Mouse (Mus musculus) liver, embryonic 15.5 days (tissue): ENCODE results near the gene Cacna1g. TPM values are rescaled to one million over a fixed set of nuclear protein-coding genes. Genes with fewer than 3 reads are reported as not detected.

Experiments
- ATAC-seq: fragments of 200-750 bp; cut with Nextera tagmentation; 2 replicates; pipeline ENCODE4 v1.8.0; 2017; ENCODE audit warnings: moderate number of reproducible peaks, mild to moderate bottlenecking, moderate library complexity; ENCODE audit not compliant: insufficient read depth
- H3K27ac ChIP-seq: fragments of 300-500 bp; sonication (generic); replicated peaks from 2 replicates; pipeline ENCODE4 v1.5.1; 2015; ENCODE audit warnings: mild to moderate bottlenecking, inconsistent platforms
- H3K27me3 ChIP-seq: fragments of 300-500 bp; sonication (generic); 2 replicates; pipeline ENCODE4 v1.6.1; 2015; ENCODE audit warnings: mild to moderate bottlenecking, inconsistent platforms
- H3K36me3 ChIP-seq: fragments of 300-500 bp; sonication (generic); replicated peaks from 2 replicates; pipeline ENCODE4 v1.6.1; 2015; ENCODE audit warnings: moderate library complexity, mild to moderate bottlenecking, inconsistent platforms
- H3K4me1 ChIP-seq: fragments of 300-500 bp; sonication (generic); replicated peaks from 2 replicates; pipeline ENCODE4 v1.6.1; 2015; ENCODE audit warnings: inconsistent platforms
- H3K4me2 ChIP-seq: fragments of 300-500 bp; sonication (generic); 2 replicates; pipeline ENCODE4 v1.6.1; 2015; ENCODE audit warnings: moderate library complexity, mild to moderate bottlenecking, inconsistent platforms
- H3K4me3 ChIP-seq: fragments of 300-500 bp; sonication (generic); replicated peaks from 2 replicates; pipeline ENCODE4 v1.5.1; 2015; ENCODE audit warnings: mild to moderate bottlenecking, inconsistent platforms
- H3K9ac ChIP-seq: fragments of 300-500 bp; sonication (generic); 2 replicates; pipeline ENCODE4 v1.6.1; 2015; ENCODE audit warnings: moderate library complexity, mild to moderate bottlenecking, inconsistent platforms
- H3K9me3 ChIP-seq: fragments of 300-500 bp; sonication (generic); replicated peaks from 2 replicates; pipeline ENCODE4 v1.6.1; 2016; ENCODE audit warnings: inconsistent platforms
- WGBS: fragments of 180-500 bp; shearing (Covaris S2); methylation state at CpG from one replicate; pipeline ENCODE4 v1.1.7; 2015; ENCODE audit warnings: mixed read lengths; ENCODE audit not compliant: insufficient replicate concordance; 5-methylcytosine and 5-hydroxymethylcytosine counted together
- polyA plus RNA-seq: library from polyadenylated mRNA; unstranded; fragments of >200 nt; fragmentation: Nextera tagmentation; extraction: Ambion mirVana; gene quantifications from 2 replicates; pipeline ENCODE4 v1.2.1, GENCODE M21; 2015

Gene Cacna1g
- polyA plus RNA-seq, 1 experiment from 2014 or later = 2.3 TPM

GRCm38 (mm10) chr11:94491749-94492099 lies 17.7 kb upstream of the Cacna1g start:
- Histone ChIP-seq H3K9ac (no peak overlapping the region), H3K4me1 (peaks cover 4% of the 10 kb centered on the region; the same call in 1 of the 2 replicates), H3K27ac (no peak overlapping the region), H3K4me2 (peak overlapping the region; percentile 62; the same call in 1 of the 2 replicates), H3K9me3 (no peaks in the 10 kb centered on the region), H3K4me3 (no peak overlapping the region; the same call in 1 of the 2 replicates), H3K36me3 (no peaks in the 10 kb centered on the region), H3K27me3 (peaks cover 74% of the 10 kb centered on the region)
- no peak for ATAC-seq
- 37% methylated on average over 7 of the region's 7 CpGs for WGBS

- Histone ChIP-seq H3K4me2 (peak overlapping the region; percentile 62), H3K27ac (no peak overlapping the region), H3K9me3 (no peaks in the 10 kb centered on the region), H3K9ac (no peak overlapping the region; the same call in 1 of the 2 replicates), H3K36me3 (no peaks in the 10 kb centered on the region), H3K4me1 (peaks cover 4% of the 10 kb centered on the region; the same call in 1 of the 2 replicates), H3K27me3 (peaks cover 75% of the 10 kb centered on the region), H3K4me3 (peak overlapping the region; percentile 38)
- no peak for ATAC-seq
- WGBS = 4% methylated on average over 55 of the region's 55 CpGs
These were observed 17.2 kb upstream of the Cacna1g start for GRCm38 (mm10) chr11:94491035-94491748.

- Histone ChIP-seq H3K9ac (no peak overlapping the region), H3K4me1 (peaks cover 9% of the 10 kb centered on the region; the same call in 1 of the 2 replicates), H3K36me3 (no peaks in the 10 kb centered on the region), H3K27me3 (peaks cover 90% of the 10 kb centered on the region), H3K4me2 (no peak overlapping the region), H3K4me3 (no peak overlapping the region), H3K27ac (no peak overlapping the region), H3K9me3 (no peaks in the 10 kb centered on the region)
- ATAC-seq = no peak
- WGBS = 41% methylated on average over 4 of the region's 4 CpGs
These were observed 15.7 kb upstream of the Cacna1g start for GRCm38 (mm10) chr11:94489745-94490144.

GRCm38 (mm10) chr11:94488767-94489533 lies 15.0 kb upstream of the Cacna1g start:
- H3K9me3 ChIP-seq = no peaks in the 10 kb centered on the region
- peaks cover 97% of the 10 kb centered on the region for H3K27me3 ChIP-seq
- ATAC-seq = no peak
- H3K36me3 ChIP-seq = no peaks in the 10 kb centered on the region
- no peak overlapping the region for H3K4me2 ChIP-seq
- peaks cover 9% of the 10 kb centered on the region; the same call in 1 of the 2 replicates for H3K4me1 ChIP-seq
- no peak overlapping the region for H3K27ac ChIP-seq
- WGBS = 61% methylated on average over 11 of the region's 11 CpGs
- H3K9ac ChIP-seq = no peak overlapping the region
- H3K4me3 ChIP-seq = no peak overlapping the region

- H3K9me3 ChIP-seq = no peaks in the 10 kb centered on the region
- 0 out of 2 replicates have a peak, but pooled peaks have one; percentile 25 for ATAC-seq
- no peak within 1 kb of the TSS for H3K27ac ChIP-seq
- no peak within 1 kb of the TSS for H3K4me3 ChIP-seq
- 3% methylated on average over 24 of the region's 24 CpGs for WGBS
- no peak within 1 kb of the TSS for H3K4me2 ChIP-seq
- no peaks in the 10 kb centered on the region for H3K36me3 ChIP-seq
- no peak within 1 kb of the TSS for H3K9ac ChIP-seq
- H3K4me1 ChIP-seq = peaks cover 6% of the 10 kb centered on the region; the same call in 1 of the 2 replicates
- H3K27me3 ChIP-seq = peaks cover 86% of the 10 kb centered on the region
These were observed 12.0 kb upstream of the Cacna1g start, which contains the start of gene Spata20 for GRCm38 (mm10) chr11:94486001-94486400. Gene Spata20, minus strand, starts transcription at chr11:94486179.

- Histone ChIP-seq H3K27me3 (peaks cover 86% of the 10 kb centered on the region), H3K4me2 (no peak overlapping the region), H3K4me3 (no peak overlapping the region), H3K9ac (no peak overlapping the region), H3K27ac (no peak overlapping the region), H3K4me1 (0 out of 2 replicates have a peak, but pooled peaks cover 5% of the 10 kb centered on the region), H3K36me3 (no peaks in the 10 kb centered on the region), H3K9me3 (no peaks in the 10 kb centered on the region)
- WGBS = 59% methylated on average over 5 of the region's 5 CpGs
- no peak for ATAC-seq
These were observed 11.2 kb upstream of the Cacna1g start for GRCm38 (mm10) chr11:94485223-94485622.

- Histone ChIP-seq H3K4me1 (0 out of 2 replicates have a peak, but pooled peaks cover 5% of the 10 kb centered on the region), H3K36me3 (no peaks in the 10 kb centered on the region), H3K27ac (no peak overlapping the region), H3K27me3 (peaks cover 86% of the 10 kb centered on the region), H3K9me3 (no peaks in the 10 kb centered on the region), H3K4me3 (no peak overlapping the region), H3K9ac (no peak overlapping the region), H3K4me2 (no peak overlapping the region)
- ATAC-seq = no peak
- 72% methylated on average over 9 of the region's 9 CpGs for WGBS
These were observed 10.6 kb upstream of the Cacna1g start for GRCm38 (mm10) chr11:94484636-94485035.

- Histone ChIP-seq H3K36me3 (no peaks in the 10 kb centered on the region), H3K9me3 (no peaks in the 10 kb centered on the region), H3K4me2 (no peak overlapping the region), H3K4me3 (no peak overlapping the region), H3K4me1 (0 out of 2 replicates have a peak, but pooled peaks cover 5% of the 10 kb centered on the region), H3K27me3 (peaks cover 86% of the 10 kb centered on the region), H3K9ac (no peak overlapping the region), H3K27ac (no peak overlapping the region)
- WGBS = 66% methylated on average over 14 of the region's 14 CpGs
- ATAC-seq = no peak
These were observed 9.9 kb upstream of the Cacna1g start for GRCm38 (mm10) chr11:94483921-94484320.

GRCm38 (mm10) chr11:94483436-94483835 lies 9.4 kb upstream of the Cacna1g start:
- Histone ChIP-seq H3K36me3 (no peaks in the 10 kb centered on the region), H3K27me3 (peaks cover 87% of the 10 kb centered on the region), H3K4me1 (0 out of 2 replicates have a peak, but pooled peaks cover 5% of the 10 kb centered on the region), H3K27ac (no peak overlapping the region), H3K9me3 (no peaks in the 10 kb centered on the region), H3K4me3 (no peak overlapping the region), H3K9ac (no peak overlapping the region), H3K4me2 (no peak overlapping the region)
- ATAC-seq = no peak
- 69% methylated on average over 11 of the region's 11 CpGs for WGBS

GRCm38 (mm10) chr11:94482738-94483137 lies 8.7 kb upstream of the Cacna1g start:
- no peak overlapping the region for H3K4me2 ChIP-seq

GRCm38 (mm10) chr11:94481963-94482362 lies 8.0 kb upstream of the Cacna1g start:
- Histone ChIP-seq H3K9me3 (no peaks in the 10 kb centered on the region), H3K4me2 (no peak overlapping the region), H3K4me1 (0 out of 2 replicates have a peak, but pooled peaks cover 5% of the 10 kb centered on the region), H3K9ac (no peak overlapping the region), H3K4me3 (no peak overlapping the region), H3K36me3 (no peaks in the 10 kb centered on the region), H3K27me3 (peaks cover 87% of the 10 kb centered on the region), H3K27ac (no peak overlapping the region)
- 66% methylated on average over 7 of the region's 7 CpGs for WGBS
- ATAC-seq = no peak

More at GRCm38 (mm10) chr11:94482738-94483137, 8.7 kb upstream of the Cacna1g start:
- Histone ChIP-seq H3K36me3 (no peaks in the 10 kb centered on the region), H3K27me3 (peaks cover 87% of the 10 kb centered on the region), H3K9me3 (no peaks in the 10 kb centered on the region), H3K27ac (no peak overlapping the region), H3K4me1 (0 out of 2 replicates have a peak, but pooled peaks cover 5% of the 10 kb centered on the region), H3K4me3 (no peak overlapping the region), H3K9ac (no peak overlapping the region)
- WGBS = 77% methylated on average over 11 of the region's 11 CpGs
- no peak for ATAC-seq
